Mouse (Mus musculus): ENCODE data around the gene Rnf111. TPM values are rescaled to one million over a fixed set of nuclear protein-coding genes. Genes with fewer than 3 reads are reported as not detected.
"Not testable (repeated sequence)": the region's sequence is repeated elsewhere in the genome, so short reads cannot be mapped to it uniquely, and the experiment has no call there.

The Rnf111 gene
- polyA plus RNA-seq, 1 experiment from 2014 or later: 31.7 TPM

DNA sequence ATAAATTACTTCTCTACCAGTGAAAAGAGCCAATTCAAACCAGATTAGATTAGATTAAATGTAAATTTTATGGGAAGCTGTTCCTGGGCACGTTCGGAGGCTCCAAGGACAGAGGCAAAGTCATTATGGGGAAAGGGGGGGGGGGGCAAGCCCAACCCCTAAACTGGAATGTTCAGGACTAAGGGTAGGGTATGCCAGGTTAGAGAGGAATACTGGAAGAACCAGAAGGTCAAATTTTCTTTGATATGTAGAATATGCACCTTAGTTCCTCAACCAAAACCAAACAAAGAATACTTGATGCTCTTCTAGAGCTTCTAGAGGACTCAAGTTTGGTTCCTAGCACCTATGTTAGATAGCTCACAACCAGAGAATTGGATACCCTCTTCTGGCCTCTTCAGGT lies 16.1 kb downstream of the Rnf111 start:
- H3K27ac ChIP-seq (replicated peaks; ENCODE audit: low read depth, low read length): no peak overlapping the region
- WGBS: 60% methylated on average over 2 of the region's 2 CpGs
- H3K27me3 ChIP-seq (ENCODE audit: control insufficient read depth, insufficient read depth, low read length): no peaks in the 10 kb centered on the region
- no peaks in the 10 kb centered on the region for H3K4me1 ChIP-seq (ENCODE audit: control insufficient read depth, insufficient read depth, low read length)
- H3K36me3 ChIP-seq (ENCODE audit: control insufficient read depth, insufficient read depth, low read length): peaks cover 2% of the 10 kb centered on the region; the same call in 1 of the 2 replicates
- no peaks in the 10 kb centered on the region for H3K9me3 ChIP-seq (ENCODE audit: control insufficient read depth, low read length)
- no peak overlapping the region for H3K4me2 ChIP-seq (ENCODE audit: low read depth, severe bottlenecking)
- no peak for DNase-seq (ENCODE audit: low spot score)
- H3K9ac ChIP-seq (ENCODE audit: low read length): no peak overlapping the region
- no peak for ATAC-seq (ENCODE audit: insufficient number of reproducible peaks, low FRiP score, low TSS enrichment, low read depth)
- H3K4me3 ChIP-seq (ENCODE audit: low read depth, low read length): no peak overlapping the region

DNA sequence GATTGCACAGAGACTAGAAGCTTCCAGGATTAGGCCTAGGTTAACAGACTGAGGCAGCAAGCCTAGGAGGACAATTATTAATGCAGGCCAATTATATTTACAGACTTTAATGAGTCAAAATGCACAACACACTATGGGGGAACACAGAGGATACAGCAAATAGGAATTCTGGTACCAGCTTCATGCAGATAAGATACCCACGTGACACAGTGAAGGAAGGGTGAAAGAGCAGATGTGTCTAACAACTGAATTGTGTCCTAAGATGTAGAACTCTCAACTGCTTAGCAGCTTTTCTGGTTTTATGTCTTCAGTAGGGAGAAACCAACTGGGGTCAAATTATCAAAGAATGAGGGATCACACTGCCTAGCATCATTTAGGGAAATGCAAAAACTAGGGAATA lies 17.7 kb downstream of the Rnf111 start:
- no peaks in the 10 kb centered on the region for H3K4me1 ChIP-seq (ENCODE audit: control insufficient read depth, insufficient read depth, low read length)
- H3K27me3 ChIP-seq (ENCODE audit: control insufficient read depth, insufficient read depth, low read length): no peaks in the 10 kb centered on the region
- H3K4me3 ChIP-seq (ENCODE audit: low read depth, low read length): no peak overlapping the region
- H3K27ac ChIP-seq (replicated peaks; ENCODE audit: low read depth, low read length): no peak overlapping the region
- DNase-seq (ENCODE audit: low spot score) (no peak), ATAC-seq (ENCODE audit: insufficient number of reproducible peaks, low FRiP score, low TSS enrichment, low read depth) (no peak)
- no peak overlapping the region for H3K4me2 ChIP-seq (ENCODE audit: low read depth, severe bottlenecking)
- no peak overlapping the region for H3K9ac ChIP-seq (ENCODE audit: low read length)
- 94% methylated on average over 1 of the region's 1 CpGs for WGBS
- H3K36me3 ChIP-seq (ENCODE audit: control insufficient read depth, insufficient read depth, low read length): peaks cover 2% of the 10 kb centered on the region; the same call in 1 of the 2 replicates
- H3K9me3 ChIP-seq (ENCODE audit: control insufficient read depth, low read length): no peaks in the 10 kb centered on the region

DNA sequence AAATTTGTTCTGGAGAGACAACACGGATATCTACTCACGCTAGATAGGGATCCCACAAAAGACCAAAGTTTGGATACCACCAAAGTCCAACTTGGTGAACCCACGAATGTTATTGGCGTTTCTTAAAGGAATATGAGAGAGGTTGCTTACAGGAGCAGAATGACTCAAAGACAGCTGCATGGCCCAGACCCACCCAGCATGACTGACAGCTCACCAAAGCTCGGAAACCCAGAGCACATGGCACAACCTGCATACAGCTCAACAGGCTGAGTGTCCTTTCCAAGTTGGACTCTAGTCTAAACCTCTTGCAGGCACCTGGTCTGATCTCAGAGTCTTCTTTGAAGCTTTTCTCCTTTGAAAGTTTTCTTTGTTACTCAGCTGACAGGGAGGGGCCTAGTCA lies 20.0 kb downstream of the Rnf111 start:
- Histone ChIP-seq H3K9ac (ENCODE audit: low read length) (no peak overlapping the region), H3K9me3 (ENCODE audit: control insufficient read depth, low read length) (no peaks in the 10 kb centered on the region), H3K4me2 (ENCODE audit: low read depth, severe bottlenecking) (no peak overlapping the region), H3K27ac (replicated peaks; ENCODE audit: low read depth, low read length) (no peak overlapping the region), H3K4me1 (ENCODE audit: control insufficient read depth, insufficient read depth, low read length) (no peaks in the 10 kb centered on the region), H3K27me3 (ENCODE audit: control insufficient read depth, insufficient read depth, low read length) (no peaks in the 10 kb centered on the region), H3K36me3 (ENCODE audit: control insufficient read depth, insufficient read depth, low read length) (no peaks in the 10 kb centered on the region; the same call in 1 of the 2 replicates), H3K4me3 (ENCODE audit: low read depth, low read length) (no peak overlapping the region)
- 95% methylated on average over 5 of the region's 5 CpGs for WGBS
- DNase-seq (ENCODE audit: low spot score): no peak
- ATAC-seq (ENCODE audit: insufficient number of reproducible peaks, low FRiP score, low TSS enrichment, low read depth): no peak

DNA sequence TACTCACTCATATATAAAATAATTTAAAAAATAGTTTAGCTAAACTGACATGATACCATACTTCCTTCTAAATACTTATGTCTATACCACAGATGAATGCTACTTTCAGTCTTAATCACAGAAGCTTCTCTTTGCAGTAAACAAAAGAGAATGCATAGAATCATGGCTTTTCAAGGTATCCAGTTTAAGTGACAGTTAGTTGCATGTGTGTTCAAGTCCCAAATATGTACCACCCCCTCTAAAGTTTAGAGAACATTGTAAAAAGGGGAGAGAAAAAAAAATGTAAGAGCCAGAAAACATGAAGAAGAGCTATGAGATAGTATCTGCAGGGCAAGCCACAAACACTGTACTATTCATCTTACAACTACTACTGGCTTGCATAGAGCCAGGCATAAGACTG lies 21.7 kb downstream of the Rnf111 start:
- Histone ChIP-seq H3K4me1 (ENCODE audit: control insufficient read depth, insufficient read depth, low read length) (no peaks in the 10 kb centered on the region), H3K4me3 (ENCODE audit: low read depth, low read length) (no peak overlapping the region), H3K27me3 (ENCODE audit: control insufficient read depth, insufficient read depth, low read length) (no peaks in the 10 kb centered on the region), H3K9ac (ENCODE audit: low read length) (no peak overlapping the region), H3K4me2 (ENCODE audit: low read depth, severe bottlenecking) (no peak overlapping the region), H3K27ac (replicated peaks; ENCODE audit: low read depth, low read length) (no peak overlapping the region), H3K36me3 (ENCODE audit: control insufficient read depth, insufficient read depth, low read length) (no peaks in the 10 kb centered on the region; the same call in 1 of the 2 replicates), H3K9me3 (ENCODE audit: control insufficient read depth, low read length) (no peaks in the 10 kb centered on the region)
- ATAC-seq (ENCODE audit: insufficient number of reproducible peaks, low FRiP score, low TSS enrichment, low read depth) (no peak), DNase-seq (ENCODE audit: low spot score) (no peak)

DNA sequence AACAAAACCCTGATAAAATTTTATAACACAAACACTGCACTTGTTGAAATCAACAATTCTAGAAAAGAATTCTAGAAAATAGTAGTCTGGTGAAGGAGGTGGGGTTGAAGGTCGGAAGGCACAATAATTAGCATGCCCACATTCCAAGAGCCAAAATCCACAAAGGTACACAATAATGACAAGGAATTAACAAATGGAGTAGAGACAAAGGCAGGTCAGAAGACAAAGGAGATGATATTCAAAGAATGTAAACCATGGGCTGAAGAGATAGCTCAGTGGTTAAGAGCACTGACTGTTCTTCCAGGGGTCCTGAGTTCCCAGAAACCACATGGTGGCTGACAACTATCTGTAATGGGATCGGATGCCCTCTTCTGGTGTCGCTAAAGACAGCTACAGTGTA lies 26.3 kb downstream of the Rnf111 start:
- no peak for ATAC-seq (ENCODE audit: insufficient number of reproducible peaks, low FRiP score, low TSS enrichment, low read depth)
- peaks cover 8% of the 10 kb centered on the region; the same call in 1 of the 2 replicates for H3K36me3 ChIP-seq (ENCODE audit: control insufficient read depth, insufficient read depth, low read length)

DNA sequence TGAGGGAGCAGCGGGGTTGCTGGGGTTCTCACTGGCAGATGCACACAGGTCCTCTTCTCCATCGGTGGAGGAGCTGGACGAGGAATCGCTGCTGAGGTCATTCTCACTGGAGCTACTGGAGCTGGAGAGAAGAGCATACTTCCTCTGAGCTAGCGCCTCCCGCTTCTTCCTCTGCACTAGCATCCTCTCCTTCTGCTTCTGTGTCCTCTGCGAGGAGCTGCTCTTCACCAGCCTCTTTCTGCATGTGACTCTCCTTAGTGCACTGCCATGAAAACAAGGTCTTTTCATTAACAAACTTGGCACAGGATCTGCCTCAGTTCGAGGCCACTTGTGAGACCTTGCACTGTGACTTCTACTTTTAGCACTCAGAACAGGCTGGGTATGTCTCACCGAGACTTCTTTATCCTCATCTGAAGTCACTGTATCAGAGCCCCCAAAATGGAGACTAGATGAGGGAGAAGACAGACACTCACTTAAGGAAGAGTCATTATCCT lies 27.7 kb downstream of the Rnf111 start:
- DNase-seq (ENCODE audit: low spot score) (no peak), ATAC-seq (ENCODE audit: insufficient number of reproducible peaks, low FRiP score, low TSS enrichment, low read depth) (no peak)
- 93% methylated on average over 9 of the region's 9 CpGs for WGBS
- Histone ChIP-seq H3K27me3 (ENCODE audit: control insufficient read depth, insufficient read depth, low read length) (no peaks in the 10 kb centered on the region), H3K9me3 (ENCODE audit: control insufficient read depth, low read length) (no peaks in the 10 kb centered on the region), H3K4me1 (ENCODE audit: control insufficient read depth, insufficient read depth, low read length) (no peaks in the 10 kb centered on the region), H3K4me3 (ENCODE audit: low read depth, low read length) (no peak overlapping the region), H3K27ac (replicated peaks; ENCODE audit: low read depth, low read length) (no peak overlapping the region), H3K9ac (ENCODE audit: low read length) (no peak overlapping the region), H3K4me2 (ENCODE audit: low read depth, severe bottlenecking) (no peak overlapping the region), H3K36me3 (ENCODE audit: control insufficient read depth, insufficient read depth, low read length) (peaks cover 8% of the 10 kb centered on the region; the same call in 1 of the 2 replicates)

More for the DNA sequence above, 26.3 kb downstream of the Rnf111 start:
- 87% methylated on average over 3 of the region's 3 CpGs for WGBS
- Histone ChIP-seq H3K27ac (replicated peaks; ENCODE audit: low read depth, low read length) (no peak overlapping the region), H3K4me2 (ENCODE audit: low read depth, severe bottlenecking) (no peak overlapping the region), H3K4me1 (ENCODE audit: control insufficient read depth, insufficient read depth, low read length) (no peaks in the 10 kb centered on the region), H3K27me3 (ENCODE audit: control insufficient read depth, insufficient read depth, low read length) (no peaks in the 10 kb centered on the region), H3K9ac (ENCODE audit: low read length) (no peak overlapping the region), H3K4me3 (ENCODE audit: low read depth, low read length) (no peak overlapping the region), H3K9me3 (ENCODE audit: control insufficient read depth, low read length) (no peaks in the 10 kb centered on the region)
- no peak for DNase-seq (ENCODE audit: low spot score)

DNA sequence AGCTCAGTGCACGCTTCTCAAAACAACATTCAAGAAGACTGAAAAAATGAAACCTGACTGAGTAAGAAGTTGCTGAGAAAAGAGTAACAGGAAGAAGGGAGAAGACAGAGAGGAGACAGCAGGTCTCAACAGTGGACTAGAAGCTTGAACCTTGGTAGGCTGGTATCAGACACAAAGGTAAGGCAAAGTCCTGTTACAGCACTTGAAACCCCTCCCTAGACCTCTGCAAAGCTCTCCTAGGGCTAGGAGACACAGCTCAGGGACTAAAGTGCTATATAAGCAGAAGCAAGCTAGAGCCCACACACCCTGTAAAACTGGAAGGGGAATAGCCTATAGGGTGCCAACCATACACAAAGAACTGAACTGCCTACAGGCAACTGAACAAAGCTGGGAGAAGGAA lies 30.1 kb downstream of the Rnf111 start:
- Histone ChIP-seq H3K4me1 (ENCODE audit: control insufficient read depth, insufficient read depth, low read length) (no peaks in the 10 kb centered on the region), H3K27me3 (ENCODE audit: control insufficient read depth, insufficient read depth, low read length) (no peaks in the 10 kb centered on the region), H3K4me3 (ENCODE audit: low read depth, low read length) (no peak overlapping the region), H3K9me3 (ENCODE audit: control insufficient read depth, low read length) (no peaks in the 10 kb centered on the region), H3K36me3 (ENCODE audit: control insufficient read depth, insufficient read depth, low read length) (peaks cover 8% of the 10 kb centered on the region; the same call in 1 of the 2 replicates), H3K9ac (ENCODE audit: low read length) (no peak overlapping the region), H3K4me2 (ENCODE audit: low read depth, severe bottlenecking) (no peak overlapping the region), H3K27ac (replicated peaks; ENCODE audit: low read depth, low read length) (no peak overlapping the region)
- ATAC-seq (ENCODE audit: insufficient number of reproducible peaks, low FRiP score, low TSS enrichment, low read depth) (no peak), DNase-seq (ENCODE audit: low spot score) (no peak)
- 88% methylated on average over 1 of the region's 1 CpGs for WGBS

DNA sequence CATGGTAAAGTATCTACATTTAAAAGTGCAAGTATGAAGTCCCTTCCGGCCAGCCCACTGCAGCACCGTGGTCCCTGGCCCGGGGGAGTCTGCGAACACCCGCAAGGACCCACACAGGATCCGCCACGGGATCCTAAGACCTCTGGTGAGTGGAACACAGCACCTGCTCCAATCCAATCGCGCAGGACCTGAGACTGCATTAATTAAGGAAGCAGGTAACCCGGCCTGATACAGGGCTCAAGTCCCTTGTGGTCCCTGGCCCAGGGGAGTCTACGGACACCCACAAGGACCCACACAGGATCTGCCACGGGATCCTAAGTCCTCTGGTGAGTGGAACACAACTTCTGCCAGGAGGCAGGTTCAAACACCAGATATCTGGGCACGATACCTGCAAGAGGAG lies 40.4 kb downstream of the Rnf111 start:
- not testable (repeated sequence) for H3K27me3 ChIP-seq (ENCODE audit: control insufficient read depth, insufficient read depth, low read length); H3K9me3 ChIP-seq (ENCODE audit: control insufficient read depth, low read length); H3K4me2 ChIP-seq (ENCODE audit: low read depth, severe bottlenecking); H3K4me3 ChIP-seq (ENCODE audit: low read depth, low read length); DNase-seq (ENCODE audit: low spot score); H3K36me3 ChIP-seq (ENCODE audit: control insufficient read depth, insufficient read depth, low read length); H3K9ac ChIP-seq (ENCODE audit: low read length); H3K27ac ChIP-seq (replicated peaks; ENCODE audit: low read depth, low read length); H3K4me1 ChIP-seq (ENCODE audit: control insufficient read depth, insufficient read depth, low read length); ATAC-seq (ENCODE audit: insufficient number of reproducible peaks, low FRiP score, low TSS enrichment, low read depth)
- 91% methylated on average over 13 of the region's 13 CpGs for WGBS

DNA sequence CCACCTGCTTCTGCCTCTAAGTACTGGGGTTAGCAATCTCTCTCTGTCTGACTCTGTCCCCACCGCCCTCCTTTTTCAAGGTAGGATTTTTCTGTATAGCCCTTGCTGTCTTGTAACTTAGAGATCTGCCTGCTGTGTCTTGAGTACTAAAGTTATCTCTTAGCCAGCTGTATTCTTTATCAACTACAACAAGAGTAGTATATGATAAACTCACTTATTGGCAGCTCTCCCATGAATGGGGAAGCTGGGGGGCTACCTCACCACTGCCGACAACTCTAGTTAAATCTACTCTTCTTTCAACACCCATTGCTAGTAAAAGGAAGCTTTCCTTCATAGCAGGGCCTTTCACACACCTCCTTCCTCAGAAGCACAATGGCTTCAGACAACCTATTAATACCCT lies 51.2 kb downstream of the Rnf111 start:
- Histone ChIP-seq H3K9me3 (ENCODE audit: control insufficient read depth, low read length) (no peaks in the 10 kb centered on the region), H3K4me3 (ENCODE audit: low read depth, low read length) (no peak overlapping the region), H3K27me3 (ENCODE audit: control insufficient read depth, insufficient read depth, low read length) (no peaks in the 10 kb centered on the region), H3K4me2 (ENCODE audit: low read depth, severe bottlenecking) (no peak overlapping the region), H3K4me1 (ENCODE audit: control insufficient read depth, insufficient read depth, low read length) (no peaks in the 10 kb centered on the region), H3K9ac (ENCODE audit: low read length) (no peak overlapping the region), H3K36me3 (ENCODE audit: control insufficient read depth, insufficient read depth, low read length) (peaks cover 9% of the 10 kb centered on the region; the same call in 1 of the 2 replicates), H3K27ac (replicated peaks; ENCODE audit: low read depth, low read length) (no peak overlapping the region)
- DNase-seq (ENCODE audit: low spot score): no peak
- WGBS: 98% methylated on average over 2 of the region's 2 CpGs
- no peak for ATAC-seq (ENCODE audit: insufficient number of reproducible peaks, low FRiP score, low TSS enrichment, low read depth)
